Mouse (Mus musculus) midbrain, embryonic 13.5 days (tissue): ENCODE measurements around the gene Smad3. TPM values are rescaled to one million over a fixed set of nuclear protein-coding genes. Genes with fewer than 3 reads are reported as not detected.

Experiments
- ATAC-seq: fragments of 200-750 bp; cut with Nextera tagmentation; 2 replicates; pipeline ENCODE4 v1.8.0; 2017; ENCODE audit warnings: mild to moderate bottlenecking, moderate TSS enrichment, moderate library complexity
- H3K27ac ChIP-seq: fragments of 300-500 bp; sonication (generic); 2 replicates; pipeline ENCODE4 v1.5.1; 2015; ENCODE audit warnings: inconsistent platforms, mild to moderate bottlenecking, moderate library complexity
- H3K27me3 ChIP-seq: fragments of 300-500 bp; sonication (generic); 2 replicates; pipeline ENCODE4 v1.6.1; 2015; ENCODE audit warnings: mild to moderate bottlenecking, inconsistent platforms
- H3K36me3 ChIP-seq: fragments of 300-500 bp; sonication (generic); 2 replicates; pipeline ENCODE4 v1.6.1; 2015; ENCODE audit warnings: mild to moderate bottlenecking, inconsistent platforms
- H3K4me1 ChIP-seq: fragments of 300-500 bp; sonication (generic); replicated peaks from 2 replicates; pipeline ENCODE4 v1.6.1; 2015; ENCODE audit warnings: inconsistent platforms
- H3K4me2 ChIP-seq: fragments of 300-500 bp; sonication (generic); replicated peaks from 2 replicates; pipeline ENCODE4 v1.6.1; 2015; ENCODE audit warnings: moderate library complexity, mild to moderate bottlenecking, inconsistent platforms
- H3K4me3 ChIP-seq: fragments of 300-500 bp; sonication (generic); replicated peaks from 2 replicates; pipeline ENCODE4 v1.5.1; 2015; ENCODE audit warnings: mild to moderate bottlenecking, inconsistent platforms
- H3K9ac ChIP-seq: fragments of 300-500 bp; sonication (generic); replicated peaks from 2 replicates; pipeline ENCODE4 v1.6.1; 2015; ENCODE audit warnings: mild to moderate bottlenecking, inconsistent platforms
- H3K9me3 ChIP-seq: fragments of 300-500 bp; sonication (generic); 2 replicates; pipeline ENCODE4 v1.6.1; 2016; ENCODE audit warnings: mild to moderate bottlenecking, inconsistent platforms
- WGBS: fragments of 180-500 bp; shearing (Covaris S2); methylation state at CpG from one replicate; pipeline ENCODE4 v1.1.7; 2015; 5-methylcytosine and 5-hydroxymethylcytosine counted together
- polyA plus RNA-seq: library from polyadenylated mRNA; unstranded; fragments of >200 nt; fragmentation: Nextera tagmentation; extraction: Ambion mirVana; gene quantifications from 2 replicates; pipeline ENCODE4 v1.2.1, GENCODE M21; 2015

Gene Smad3
- polyA plus RNA-seq, 1 experiment from 2014 or later = 11.6 TPM

GRCm38 (mm10) chr9:63761367-63762094 lies 3.7 kb upstream of the Smad3 start:
- WGBS = 97% methylated on average over 8 of the region's 8 CpGs
- Histone ChIP-seq H3K4me1 (peaks cover 24% of the 10 kb centered on the region), H3K27ac (no peak overlapping the region), H3K9me3 (no peaks in the 10 kb centered on the region), H3K36me3 (no peaks in the 10 kb centered on the region), H3K4me3 (no peak overlapping the region), H3K9ac (no peak overlapping the region), H3K4me2 (no peak overlapping the region), H3K27me3 (peaks cover 13% of the 10 kb centered on the region; the same call in 1 of the 2 replicates)
- no peak for ATAC-seq

DNA sequence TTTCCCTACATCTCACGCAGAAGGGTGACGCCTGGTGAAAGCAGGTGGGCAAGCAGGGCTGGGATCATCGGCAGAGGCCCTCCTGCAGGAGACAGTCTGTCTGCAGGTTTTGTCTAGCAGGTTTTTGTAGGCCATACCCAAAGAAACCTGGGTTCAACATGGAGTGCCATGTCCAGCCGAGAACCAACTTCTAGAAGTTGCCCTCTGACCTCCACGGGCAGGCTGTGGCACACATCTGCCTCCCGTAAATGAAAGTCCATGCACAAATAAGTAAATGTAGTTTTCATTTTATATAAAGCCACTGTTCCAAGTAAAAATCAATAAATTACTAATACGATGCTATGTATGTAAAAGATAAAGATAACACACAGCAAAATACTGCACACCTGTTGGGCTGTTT lies 3.0 kb upstream of the Smad3 start:
- H3K27ac ChIP-seq = no peak overlapping the region
- ATAC-seq = no peak
- no peaks in the 10 kb centered on the region for H3K36me3 ChIP-seq
- H3K9ac ChIP-seq = no peak overlapping the region
- peaks cover 31% of the 10 kb centered on the region for H3K4me1 ChIP-seq
- peaks cover 13% of the 10 kb centered on the region; the same call in 1 of the 2 replicates for H3K27me3 ChIP-seq
- H3K4me2 ChIP-seq = no peak overlapping the region
- WGBS = 95% methylated on average over 7 of the region's 7 CpGs
- no peaks in the 10 kb centered on the region for H3K9me3 ChIP-seq
- no peak overlapping the region for H3K4me3 ChIP-seq

DNA sequence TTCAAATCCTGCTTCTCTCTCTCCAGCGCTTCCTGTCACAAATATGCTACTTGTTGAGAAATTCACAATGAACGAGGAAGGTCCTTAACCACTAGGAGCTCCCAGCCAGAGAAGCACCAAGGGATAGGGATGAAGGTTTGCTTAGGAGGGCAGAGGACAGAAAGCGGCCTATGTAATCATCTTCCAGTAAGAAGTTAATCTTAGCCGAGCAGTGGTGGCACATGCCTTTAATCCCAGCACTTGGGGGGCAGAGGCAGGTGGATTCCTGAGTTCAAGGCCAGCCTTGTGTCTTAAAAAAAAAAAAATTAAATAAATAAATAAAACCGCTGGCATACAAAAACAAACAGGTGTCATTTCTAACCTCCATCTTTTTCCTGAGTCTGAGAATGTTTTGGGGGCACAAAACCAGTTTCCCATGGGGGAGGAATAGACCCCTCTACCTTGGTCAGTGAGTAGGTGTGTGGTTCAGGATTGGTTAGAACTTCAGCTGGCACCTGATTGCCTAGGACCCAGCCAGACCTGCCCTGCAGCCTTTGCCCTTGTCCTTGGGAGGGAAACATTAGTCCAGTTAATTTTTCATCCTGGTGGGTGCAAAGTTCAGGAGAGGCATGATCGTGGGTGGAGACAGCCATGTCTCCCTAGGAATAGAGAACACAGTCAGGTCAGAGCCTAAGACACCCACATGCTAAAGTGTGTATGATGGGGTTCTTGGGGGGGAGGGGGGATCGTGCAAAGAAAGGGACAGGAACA lies 2.4 kb upstream of the Smad3 start:
- WGBS = 76% methylated on average over 7 of the region's 7 CpGs
- H3K4me3 ChIP-seq = no peak overlapping the region
- H3K4me2 ChIP-seq = no peak overlapping the region
- H3K9me3 ChIP-seq = no peaks in the 10 kb centered on the region
- H3K27ac ChIP-seq = no peak overlapping the region
- H3K9ac ChIP-seq = no peak overlapping the region
- H3K4me1 ChIP-seq = peaks cover 38% of the 10 kb centered on the region
- H3K36me3 ChIP-seq = no peaks in the 10 kb centered on the region
- ATAC-seq = no peak
- peaks cover 13% of the 10 kb centered on the region; the same call in 1 of the 2 replicates for H3K27me3 ChIP-seq

DNA sequence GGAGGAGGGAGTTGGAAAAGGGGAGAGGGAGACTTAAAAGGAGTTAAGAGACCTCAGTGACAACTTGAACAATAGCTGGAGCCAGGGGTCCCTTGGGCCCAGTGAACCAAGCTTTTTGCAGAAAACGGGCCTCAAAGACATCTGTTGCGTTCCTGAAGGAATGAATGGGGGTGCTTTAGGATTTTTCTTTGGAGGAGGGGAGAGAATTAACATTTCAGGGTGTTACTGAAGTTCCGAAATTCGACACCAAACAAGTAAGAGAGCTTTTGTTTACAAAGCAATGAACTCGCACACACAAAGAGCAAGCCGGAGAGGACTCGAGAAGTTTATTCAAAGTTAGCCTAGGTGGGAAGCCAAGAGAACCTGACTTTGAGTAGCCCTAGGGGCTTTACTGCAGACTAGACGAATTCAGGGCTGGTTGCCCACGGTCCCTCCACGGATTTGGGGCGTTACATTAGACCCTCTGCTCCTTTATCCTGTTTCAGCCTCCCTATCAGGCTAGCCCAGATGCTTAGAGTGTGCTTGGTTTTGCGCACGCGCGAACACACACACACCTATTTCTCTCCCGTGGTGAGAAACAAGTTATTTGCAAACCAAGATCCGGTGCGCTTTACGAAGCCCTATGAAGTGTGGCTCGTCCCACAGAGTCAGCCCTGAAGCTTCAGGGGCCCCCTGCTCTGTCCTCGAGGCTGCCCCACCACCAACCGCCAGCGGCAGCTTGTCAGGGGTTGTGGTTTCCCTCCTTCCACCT lies 1.0 kb upstream of the Smad3 start:
- Histone ChIP-seq H3K9ac (peak overlapping the region; percentile 83), H3K27ac (peak overlapping the region; percentile 86), H3K4me3 (peak overlapping the region; percentile 74), H3K9me3 (no peaks in the 10 kb centered on the region), H3K4me2 (peak overlapping the region; percentile 99), H3K4me1 (peaks cover 51% of the 10 kb centered on the region), H3K27me3 (peaks cover 13% of the 10 kb centered on the region; the same call in 1 of the 2 replicates), H3K36me3 (no peaks in the 10 kb centered on the region)
- no peak; the same call in 1 of the 2 replicates for ATAC-seq
- under 1% methylated on average over 23 of the region's 23 CpGs for WGBS

- peaks cover 19% of the 10 kb centered on the region; the same call in 1 of the 2 replicates for H3K27me3 ChIP-seq
- no peaks in the 10 kb centered on the region for H3K9me3 ChIP-seq
- H3K4me1 ChIP-seq = peaks cover 58% of the 10 kb centered on the region
- WGBS = 1% methylated on average over 26 of the region's 26 CpGs
- peak overlapping the region; percentile 99 for H3K4me2 ChIP-seq
- peak overlapping the region; percentile 86 for H3K27ac ChIP-seq
- peak overlapping the region; percentile 83 for H3K9ac ChIP-seq
- H3K36me3 ChIP-seq = no peaks in the 10 kb centered on the region
- no peak for ATAC-seq
- peak overlapping the region; percentile 74 for H3K4me3 ChIP-seq
These were observed 377 bp downstream of the Smad3 start for GRCm38 (mm10) chr9:63757462-63757772.

DNA sequence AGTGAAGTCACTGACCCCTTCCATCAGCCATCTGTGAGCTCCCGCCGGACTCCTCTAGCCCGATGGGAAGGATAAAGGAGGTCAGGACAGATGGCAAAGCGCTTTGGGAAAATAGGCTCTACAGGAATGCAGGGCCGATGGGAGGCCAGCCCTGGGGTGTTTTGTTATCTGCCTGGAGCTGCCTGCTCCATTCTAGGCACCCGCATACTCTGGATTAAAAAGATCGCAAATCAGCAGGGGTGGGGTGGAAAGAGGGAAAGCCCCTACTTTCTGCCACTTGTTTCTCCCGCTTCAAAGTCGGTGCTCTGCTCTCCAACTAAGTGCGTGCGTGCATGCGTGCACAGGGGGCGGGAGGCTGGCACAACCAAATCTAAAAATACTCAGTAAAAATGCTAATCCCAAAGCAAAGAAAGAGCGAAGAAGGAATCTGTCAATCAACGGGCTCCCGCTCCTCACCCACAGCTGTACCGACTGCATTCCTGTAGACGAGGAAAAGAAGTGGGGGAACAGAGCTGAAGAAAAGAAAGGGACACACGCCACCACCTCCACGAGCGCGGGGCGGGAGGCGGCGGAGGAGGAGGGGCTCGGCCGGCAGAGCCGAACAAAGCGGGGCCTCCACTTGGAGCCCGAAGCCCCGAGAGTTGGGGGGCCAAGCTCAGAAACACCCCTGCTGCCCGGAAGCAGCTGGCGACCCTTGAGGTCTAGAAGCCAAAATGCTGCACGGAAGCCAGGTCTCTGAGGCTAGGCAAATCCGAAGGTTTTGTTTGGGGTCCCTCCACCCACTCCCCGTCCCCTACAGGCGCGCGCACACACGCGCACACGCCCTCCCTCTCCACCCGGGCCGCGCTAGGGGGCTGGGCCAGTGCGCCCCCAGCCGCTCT lies 973 bp downstream of the Smad3 start:
- no peaks in the 10 kb centered on the region for H3K36me3 ChIP-seq
- peak overlapping the region; percentile 86 for H3K27ac ChIP-seq
- peaks cover 22% of the 10 kb centered on the region; the same call in 1 of the 2 replicates for H3K27me3 ChIP-seq
- H3K4me3 ChIP-seq = peak overlapping the region; percentile 74
- under 1% methylated on average over 47 of the region's 47 CpGs for WGBS
- peak; percentile 35 for ATAC-seq
- peak overlapping the region; percentile 99 for H3K4me2 ChIP-seq
- peaks cover 58% of the 10 kb centered on the region for H3K4me1 ChIP-seq
- peak overlapping the region; percentile 83 for H3K9ac ChIP-seq
- no peaks in the 10 kb centered on the region for H3K9me3 ChIP-seq

DNA sequence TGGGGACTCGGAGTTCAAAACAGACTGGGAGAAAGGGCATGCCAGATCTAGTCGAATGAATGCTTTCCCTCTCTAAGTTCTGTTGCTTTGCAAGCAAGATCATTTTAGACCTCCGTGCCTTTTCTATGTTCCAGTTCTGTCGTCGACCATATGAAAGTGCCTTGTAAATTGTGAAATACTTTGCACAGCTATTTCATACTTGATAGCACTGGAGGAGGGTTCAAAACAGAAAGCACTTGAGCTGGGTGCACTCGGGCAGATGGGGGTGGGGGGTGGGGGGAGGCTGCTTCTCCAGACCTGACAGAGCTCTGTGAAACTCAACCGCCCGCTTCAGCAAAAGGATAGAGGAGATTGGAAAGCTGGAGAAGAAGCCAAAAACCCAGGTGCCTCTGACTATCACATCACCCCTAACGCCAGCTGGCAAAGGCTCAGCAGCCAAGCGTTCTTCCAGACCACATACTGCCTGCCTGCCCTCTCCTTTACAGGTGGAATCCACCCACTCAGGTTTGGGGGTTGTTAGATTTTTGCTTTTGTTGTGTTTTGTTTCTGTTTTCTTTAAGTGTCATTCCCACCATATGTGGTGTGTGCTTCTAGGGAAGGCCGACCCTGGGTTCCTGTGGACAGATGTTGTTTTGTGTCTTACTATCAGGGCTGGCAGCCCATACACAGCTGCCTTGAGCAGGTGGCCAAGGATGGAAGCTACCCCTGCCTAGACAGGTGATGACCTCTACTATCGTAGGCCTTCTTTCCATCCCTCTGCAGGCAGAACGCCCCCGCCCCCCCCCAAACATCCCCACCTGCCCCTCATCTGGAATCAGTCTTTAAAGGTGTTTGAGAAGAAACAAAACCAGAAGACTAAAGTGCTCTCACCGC lies 1.9 kb downstream of the Smad3 start:
- no peak for ATAC-seq
- Histone ChIP-seq H3K27me3 (peaks cover 22% of the 10 kb centered on the region; the same call in 1 of the 2 replicates), H3K9me3 (no peaks in the 10 kb centered on the region), H3K4me3 (peak overlapping the region; percentile 74), H3K9ac (peak overlapping the region; percentile 83), H3K4me1 (peaks cover 58% of the 10 kb centered on the region), H3K36me3 (no peaks in the 10 kb centered on the region), H3K27ac (0 out of 2 replicates have a peak overlapping the region, but pooled peaks have one; percentile 86), H3K4me2 (peak overlapping the region; percentile 99)
- 18% methylated on average over 15 of the region's 15 CpGs for WGBS

- peak overlapping the region; percentile 99 for H3K4me2 ChIP-seq
- 15% methylated on average over 23 of the region's 23 CpGs for WGBS
- no peak for ATAC-seq
- no peaks in the 10 kb centered on the region for H3K36me3 ChIP-seq
- peak overlapping the region; percentile 15; the same call in 1 of the 2 replicates for H3K27ac ChIP-seq
- H3K9ac ChIP-seq = peak overlapping the region; percentile 44
- no peaks in the 10 kb centered on the region for H3K9me3 ChIP-seq
- H3K4me1 ChIP-seq = peaks cover 69% of the 10 kb centered on the region
- H3K27me3 ChIP-seq = peaks cover 20% of the 10 kb centered on the region; the same call in 1 of the 2 replicates
- H3K4me3 ChIP-seq = peak overlapping the region; percentile 74
These were observed 3.0 kb downstream of the Smad3 start for GRCm38 (mm10) chr9:63754556-63755510.

- Histone ChIP-seq H3K4me3 (peak overlapping the region; percentile 74; the same call in 1 of the 2 replicates), H3K27ac (no peak overlapping the region), H3K4me2 (peak overlapping the region; percentile 99), H3K9me3 (no peaks in the 10 kb centered on the region), H3K9ac (no peak overlapping the region), H3K4me1 (peaks cover 70% of the 10 kb centered on the region), H3K36me3 (no peaks in the 10 kb centered on the region), H3K27me3 (peaks cover 12% of the 10 kb centered on the region; the same call in 1 of the 2 replicates)
- 67% methylated on average over 5 of the region's 5 CpGs for WGBS
- ATAC-seq = no peak
These were observed 3.8 kb downstream of the Smad3 start for GRCm38 (mm10) chr9:63754039-63754438.
